Mouse (Mus musculus) megakaryocyte, embryonic 14.5 days (primary cell): Measurements from ENCODE around the gene 3110009E18Rik.

Experiments
- FLI1 ChIP-seq: IDR thresholded peaks from 2 replicates; pipeline ENCODE4 v1.6.1; 2012; ENCODE audit warnings: low read length, inconsistent platforms, mixed read lengths
- GATA1 ChIP-seq: IDR thresholded peaks from 3 replicates; pipeline ENCODE4 v1.6.1; 2012; ENCODE audit warnings: mixed read lengths, low read length, inconsistent platforms, borderline replicate concordance

GRCm38 (mm10) chr1:120189206-120189605, 68.2 kb downstream of the 3110009E18Rik start:
- no peak for TF ChIP-seq FLI1
- no peak for TF ChIP-seq GATA1
